ENCODE assay signal across 20 mouse cellular contexts in genomic region chr11:68208023-68208422, GRCm38 (mm10).
A peak's percentile ranks its signal among the peaks of the same experiment; 100 is the strongest.
DNase-seq lines count a peak whose midpoint lies in the region; ATAC-seq and TF ChIP-seq lines count a peak whose summit lies in the region.
"Had no signal": no experiment of that assay in that cellular context is flagged by ENCODE, and none has a peak within 500 bp of the region (broad histone marks: within the 10 kb centered on the region; RNA-seq: fewer than 3 reads in every experiment).

No protein-coding gene starts in this region.

- H3K9ac ChIP-seq in hindbrain, embryonic 12.5 days, result no peak overlapping the region
- no peak overlapping the region for H3K9ac ChIP-seq in hindbrain, postnatal 0 days (replicated peaks; ENCODE audit: low read length)
- H3K9ac ChIP-seq: embryonic facial prominence, embryonic 15.5 days; liver, postnatal 0 days had no signal

- no peaks in the 10 kb centered on the region for H3K27me3 ChIP-seq in hindbrain, embryonic 12.5 days
- H3K27me3 ChIP-seq in hindbrain, postnatal 0 days (ENCODE audit: insufficient read depth, low read length), result no peaks in the 10 kb centered on the region
- H3K27me3 ChIP-seq in thymus, adult 2 months (ENCODE audit: control insufficient read depth, insufficient read depth, low read length), result no peaks in the 10 kb centered on the region
- H3K27me3 ChIP-seq in cerebellum, adult 2 months (ENCODE audit: control insufficient read depth, insufficient read depth, low read length), result no peaks in the 10 kb centered on the region
- H3K27me3 ChIP-seq: embryonic facial prominence, embryonic 15.5 days; Patski had no signal

- no peak for TF ChIP-seq CTCF in hindbrain, postnatal 0 days (IDR thresholded peaks at IDR 0.05; ENCODE audit: low read depth)
- TF ChIP-seq CTCF in thymus, adult 2 months (IDR thresholded peaks at IDR 0.05; ENCODE audit: borderline replicate concordance, control insufficient read depth, extremely low read depth, insufficient read depth, low read length, poor library complexity), result no peak
- TF ChIP-seq CTCF in cerebellum, adult 2 months (IDR thresholded peaks at IDR 0.05; ENCODE audit: borderline replicate concordance, insufficient read depth, low read depth, low read length), result no peak

- H3K27ac ChIP-seq in hindbrain, embryonic 12.5 days, result 0 out of 2 replicates have a peak overlapping the region, but pooled peaks have one; percentile 6
- no peak overlapping the region for H3K27ac ChIP-seq in hindbrain, postnatal 0 days
- peak overlapping the region; percentile 55 for H3K27ac ChIP-seq in thymus, adult 2 months (ENCODE audit: control insufficient read depth, insufficient read depth, low read length)
- H3K27ac ChIP-seq in cerebellum, adult 2 months (ENCODE audit: insufficient read depth, low read length), result no peak overlapping the region
- H3K27ac ChIP-seq: embryonic facial prominence, embryonic 15.5 days; forebrain, embryonic 10.5 days; heart, embryonic 10.5 days; kidney, postnatal 0 days had no signal

- H3K4me3 ChIP-seq in hindbrain, embryonic 12.5 days, result no peak overlapping the region
- no peak overlapping the region for H3K4me3 ChIP-seq in hindbrain, postnatal 0 days (ENCODE audit: low read length)
- H3K4me3 ChIP-seq in thymus, adult 2 months (ENCODE audit: control insufficient read depth, insufficient read depth, low read length), result no peak overlapping the region
- H3K4me3 ChIP-seq in cerebellum, adult 2 months (replicated peaks; ENCODE audit: insufficient read depth, low read depth, low read length), result no peak overlapping the region
- H3K4me3 ChIP-seq: embryonic facial prominence, embryonic 15.5 days; forebrain, embryonic 10.5 days; heart, embryonic 10.5 days had no signal

- H3K4me1 ChIP-seq in hindbrain, embryonic 12.5 days, result peaks cover 24% of the 10 kb centered on the region
- H3K4me1 ChIP-seq in hindbrain, postnatal 0 days (ENCODE audit: insufficient read depth, low read length), result no peaks in the 10 kb centered on the region
- H3K4me1 ChIP-seq in thymus, adult 2 months (replicated peaks; ENCODE audit: control insufficient read depth, insufficient read depth, low read length), result peaks cover 85% of the 10 kb centered on the region
- H3K4me1 ChIP-seq in cerebellum, adult 2 months (ENCODE audit: control insufficient read depth, insufficient read depth, low read length), result peaks cover 15% of the 10 kb centered on the region

- ATAC-seq in hindbrain, embryonic 12.5 days (ENCODE audit: low FRiP score), result no peak
- no peak for ATAC-seq in hindbrain, postnatal 0 days
- ATAC-seq: activated CD4-positive, CD25-positive, alpha-beta regulatory T cell, adult 4 months; liver, postnatal 0 days; Patski had no signal

- H3K4me2 ChIP-seq in hindbrain, embryonic 12.5 days (replicated peaks), result no peak overlapping the region
- H3K4me2 ChIP-seq in hindbrain, postnatal 0 days (ENCODE audit: low read depth, low read length), result no peak overlapping the region
- H3K4me2 ChIP-seq: embryonic facial prominence, embryonic 15.5 days had no signal

- no peaks in the 10 kb centered on the region for H3K9me3 ChIP-seq in hindbrain, embryonic 12.5 days (replicated peaks)
- no peaks in the 10 kb centered on the region for H3K9me3 ChIP-seq in hindbrain, postnatal 0 days (ENCODE audit: low read length)
- H3K9me3 ChIP-seq: embryonic facial prominence, embryonic 15.5 days; forebrain, embryonic 10.5 days; heart, embryonic 10.5 days had no signal

- H3K36me3 ChIP-seq in hindbrain, embryonic 12.5 days, result no peaks in the 10 kb centered on the region
- H3K36me3 ChIP-seq in hindbrain, postnatal 0 days (ENCODE audit: insufficient read depth, low read length), result no peaks in the 10 kb centered on the region
- H3K36me3 ChIP-seq in thymus, adult 2 months (ENCODE audit: control insufficient read depth, insufficient read depth, low read length), result no peaks in the 10 kb centered on the region
- H3K36me3 ChIP-seq: embryonic facial prominence, embryonic 15.5 days had no signal

- 83% methylated on average over 2 of the region's 2 CpGs for WGBS in hindbrain, embryonic 12.5 days
- WGBS in hindbrain, postnatal 0 days, result 71% methylated on average over 2 of the region's 2 CpGs
- 57% methylated on average over 2 of the region's 2 CpGs for WGBS in thymus, adult 2 months
- WGBS in cerebellum, adult 2 months, result 88% methylated on average over 2 of the region's 2 CpGs

- DNase-seq in hindbrain, postnatal 0 days (ENCODE audit: low spot score), result no peak
- DNase-seq in thymus, adult 2 months, result no peak
- no peak for DNase-seq in thymus, postnatal 4 days
- peak; percentile 35 for DNase-seq in lung, postnatal 14 days
- DNase-seq in layer of hippocampus, postnatal 36 days, result no peak
- DNase-seq in cerebellum, adult 2 months, result no peak
- DNase-seq: adrenal gland, postnatal 25 days; cerebellum, adult 9-10 months; gastrocnemius, postnatal 14 days; kidney, adult 11 months; liver, postnatal 0 days; right cerebral cortex, postnatal 14 days; thymus, adult 18-20 months had no signal

- no peak for TF ChIP-seq POLR2A in thymus, adult 2 months (IDR thresholded peaks at IDR 0.05; ENCODE audit: control insufficient read depth, extremely low read depth, insufficient read depth, low read length, poor library complexity)
- TF ChIP-seq POLR2A in cerebellum, adult 2 months (IDR thresholded peaks at IDR 0.05; ENCODE audit: borderline replicate concordance, insufficient read depth, low read length), result no peak

Comparison
In these comparisons a context has a peak if more than half of its experiments do, and no peak if none do; other contexts are left out.
1. H3K27ac ChIP-seq: peak in hindbrain, embryonic 12.5 days (single experiment) and thymus, adult 2 months (single experiment); none in hindbrain, postnatal 0 days (single experiment) and cerebellum, adult 2 months (single experiment).